ENCODE assay signal across 8 mouse cellular contexts in genomic region chr13:62856305-62856675, GRCm38 (mm10). TPM values are rescaled to one million over a fixed set of nuclear protein-coding genes. Genes with fewer than 3 reads are reported as not detected.
A peak's percentile ranks its signal among the peaks of the same experiment; 100 is the strongest.
DNase-seq lines count a peak whose midpoint lies in the region; ATAC-seq and TF ChIP-seq lines count a peak whose summit lies in the region.

No protein-coding gene starts in this region.

- H3K36me3 ChIP-seq in forebrain, postnatal 0 days (ENCODE audit: insufficient read depth) = no peaks in the 10 kb centered on the region

- no peak overlapping the region for H3K27ac ChIP-seq in forebrain, postnatal 0 days (ENCODE audit: low read depth, low read length)
- H3K27ac ChIP-seq in layer of hippocampus, adult 2 months = no peak overlapping the region
- H3K27ac ChIP-seq in olfactory bulb, adult 2 months (ENCODE audit: insufficient read depth, low read depth, low read length) = no peak overlapping the region

- peak overlapping the region; percentile 58 for H3K4me2 ChIP-seq in forebrain, postnatal 0 days (ENCODE audit: low read depth)

- peak overlapping the region; percentile 31; the same call in 1 of the 2 replicates for H3K9ac ChIP-seq in forebrain, postnatal 0 days

- peak; percentile 93 for TF ChIP-seq CTCF in forebrain, postnatal 0 days (IDR thresholded peaks at IDR 0.05; ENCODE audit: low read depth)
- peak; percentile 91 for TF ChIP-seq CTCF in layer of hippocampus, adult 2 months (conservative IDR thresholded peaks at IDR 0.05)
- TF ChIP-seq CTCF in lung, adult 2 months (IDR thresholded peaks at IDR 0.05; ENCODE audit: insufficient read depth, low read length) = peak; percentile 99
- TF ChIP-seq CTCF in olfactory bulb, adult 2 months (IDR thresholded peaks at IDR 0.05; ENCODE audit: insufficient read depth, low read depth, low read length) = peak; percentile 99

- no peaks in the 10 kb centered on the region for H3K4me1 ChIP-seq in forebrain, postnatal 0 days (ENCODE audit: insufficient read depth)
- H3K4me1 ChIP-seq in lung, adult 2 months (ENCODE audit: control insufficient read depth, insufficient read depth, low read length) = no peaks in the 10 kb centered on the region
- H3K4me1 ChIP-seq in olfactory bulb, adult 2 months (ENCODE audit: control insufficient read depth, insufficient read depth, low read length) = peaks cover 2% of the 10 kb centered on the region; the same call in 1 of the 2 replicates

- H3K4me3 ChIP-seq in forebrain, postnatal 0 days (ENCODE audit: low read depth, low read length) = peak overlapping the region; percentile 40
- peak overlapping the region; percentile 36; the same call in 1 of the 2 replicates for H3K4me3 ChIP-seq in layer of hippocampus, adult 2 months
- H3K4me3 ChIP-seq in lung, adult 2 months (replicated peaks; ENCODE audit: extremely low read depth, low read depth, low read length) = no peak overlapping the region
- H3K4me3 ChIP-seq in olfactory bulb, adult 2 months (ENCODE audit: insufficient read depth, low read depth, low read length) = peak overlapping the region; percentile 20

- ATAC-seq in forebrain, postnatal 0 days = peak; percentile 93

- no peaks in the 10 kb centered on the region for H3K27me3 ChIP-seq in forebrain, postnatal 0 days (ENCODE audit: insufficient read depth, low read length)

- TF ChIP-seq POLR2A in lung, adult 2 months (IDR thresholded peaks at IDR 0.05; ENCODE audit: borderline replicate concordance, extremely low read depth, low read depth, low read length) = no peak
- no peak for TF ChIP-seq POLR2A in olfactory bulb, adult 2 months (IDR thresholded peaks at IDR 0.05; ENCODE audit: insufficient read depth, low read depth, low read length)

- H3K9me3 ChIP-seq in forebrain, postnatal 0 days (ENCODE audit: low read length) = no peaks in the 10 kb centered on the region

- DNase-seq in MEL-GATA-1-ER (ENCODE audit: extremely low read depth, low read depth) = peak; percentile 85
- DNase-seq in cerebellum, adult 18-20 months = peak; percentile 36 to 49
- peak; percentile 89 for DNase-seq in forebrain, postnatal 0 days
- peak; percentile 83 for DNase-seq in heart, postnatal 4 days
- DNase-seq in layer of hippocampus, adult 2 months (ENCODE audit: low spot score in 2 of 2) = peak; percentile 35 to 67
- peak; percentile 80 for DNase-seq in lung, adult 2 months
- DNase-seq in thymus, adult 18-20 months = peak; percentile 32 to 57

- 2% methylated on average over 5 of the region's 5 CpGs for WGBS in forebrain, postnatal 0 days
- WGBS in lung, adult 2 months = under 1% methylated on average over 5 of the region's 5 CpGs
- 3% methylated on average over 5 of the region's 5 CpGs for WGBS in olfactory bulb, adult 2 months

RNA-seq across cellular contexts. Expression of gene Fbp2, which starts 1.9 kb away (rescaled TPM):
- total RNA-seq in forebrain, postnatal 0 days (2014; rRNA removed) = 0.46 and 0.62 TPM in 2 replicates
- 1.1 and 1.2 TPM in 2 replicates for polyA plus RNA-seq in forebrain, postnatal 0 days (2015; fragmentation: Nextera tagmentation; extraction: Ambion mirVana)
- 10 to 100 TPM; 20.1 to 23.8 TPM for total RNA-seq in heart, postnatal 4 days (2021)
- total RNA-seq in layer of hippocampus, adult 2 months (2021) = not detected
- polyA plus RNA-seq in lung, adult 2 months (2012; rRNA removed) = 2.3 and 7.2 TPM in 2 replicates
- polyA plus RNA-seq in olfactory bulb, adult 2 months (2012; ENCODE audit: insufficient read depth, insufficient read length, low replicate concordance, missing spikeins) = not detected in 2 replicates

RNA-seq across cellular contexts. Expression of gene Fbp1, which starts 31.8 kb away (rescaled TPM):
- total RNA-seq in forebrain, postnatal 0 days (2014; rRNA removed) = 0.15 TPM in 1 of 2 replicates, not detected in the other
- polyA plus RNA-seq in forebrain, postnatal 0 days (2015; fragmentation: Nextera tagmentation; extraction: Ambion mirVana) = 0.21 and 0.45 TPM in 2 replicates
- under 1 TPM in 1 of 2 experiments, not detected in 1; 0.64 TPM for total RNA-seq in heart, postnatal 4 days (2021)
- total RNA-seq in layer of hippocampus, adult 2 months (2021) = under 1 TPM in 1 of 2 experiments, not detected in 1; 0.61 TPM
- polyA plus RNA-seq in lung, adult 2 months (2012; rRNA removed) = 1.1 and 2.1 TPM in 2 replicates
- not detected in 2 replicates for polyA plus RNA-seq in olfactory bulb, adult 2 months (2012; ENCODE audit: insufficient read depth, insufficient read length, low replicate concordance, missing spikeins)

Comparison
In these comparisons a context has a peak if more than half of its experiments do, and no peak if none do; other contexts are left out.
1. RNA of gene Fbp2, which starts 1.9 kb away (total RNA-seq): 20.1 to 23.8 TPM in heart, postnatal 4 days; 0.46 to 0.62 TPM in forebrain, postnatal 0 days and not detected in layer of hippocampus, adult 2 months; every median in the first group is over 10 times any median in the second.
2. Peak in every context shown above with its lines, with median percentiles within 50 percentile points of each other: DNase-seq and CTCF ChIP-seq.